Mouse (Mus musculus) lung, embryonic 14.5 days (tissue): Measurements from ENCODE around the gene Ak7. TPM values are rescaled to one million over a fixed set of nuclear protein-coding genes. Genes with fewer than 3 reads are reported as not detected.

Experiments
- ATAC-seq: fragments of 200-750 bp; cut with Nextera tagmentation; 2 replicates; pipeline ENCODE4 v1.8.0; 2017; ENCODE audit warnings: mild to moderate bottlenecking, moderate TSS enrichment, moderate library complexity; ENCODE audit not compliant: insufficient read depth
- DNase-seq: peaks from one replicate; pipeline ENCODE4 v3.0.0-alpha.2; 2015
- H3K27ac ChIP-seq: fragments of 300-500 bp; sonication (generic); 2 replicates; pipeline ENCODE4 v1.5.1; 2014; ENCODE audit warnings: low read depth, mild to moderate bottlenecking, moderate library complexity
- H3K27me3 ChIP-seq: fragments of 300-500 bp; sonication (generic); 2 replicates; pipeline ENCODE4 v1.6.1; 2014; ENCODE audit warnings: low read length, control low read depth; ENCODE audit not compliant: insufficient read depth
- H3K36me3 ChIP-seq: fragments of 300-500 bp; sonication (generic); 2 replicates; pipeline ENCODE4 v1.6.1; 2014; ENCODE audit warnings: control low read depth; ENCODE audit not compliant: insufficient read depth
- H3K4me1 ChIP-seq: fragments of 300-500 bp; sonication (generic); 2 replicates; pipeline ENCODE4 v1.6.1; 2014; ENCODE audit warnings: antibody characterized with exemption, control low read depth; ENCODE audit not compliant: insufficient read depth
- H3K4me2 ChIP-seq: fragments of 300-500 bp; sonication (generic); 2 replicates; pipeline ENCODE4 v1.6.1; 2014; ENCODE audit warnings: mild to moderate bottlenecking
- H3K4me3 ChIP-seq: fragments of 300-500 bp; sonication (generic); 2 replicates; pipeline ENCODE4 v1.5.1; 2014; ENCODE audit warnings: low read depth, low read length
- H3K9ac ChIP-seq: fragments of 300-500 bp; sonication (generic); 2 replicates; pipeline ENCODE4 v1.6.1; 2014
- H3K9me3 ChIP-seq: fragments of 300-500 bp; sonication (generic); 2 replicates; pipeline ENCODE4 v1.6.1; 2016; ENCODE audit warnings: low read depth, low read length, control low read depth
- CTCF ChIP-seq: IDR thresholded peaks from 2 replicates; pipeline ENCODE4 v1.5.1; 2016; ENCODE audit warnings: antibody characterized with exemption, low read depth
- WGBS: fragments of 180-500 bp; shearing (Covaris S2); extraction: QIAGEN DNeasy Blood & Tissue Kit; methylation state at CpG from one replicate; pipeline ENCODE4 v1.1.7; 2014; 5-methylcytosine and 5-hydroxymethylcytosine counted together
- polyA plus RNA-seq: library from polyadenylated mRNA; unstranded; fragments of >200 nt; fragmentation: Nextera tagmentation; extraction: Ambion mirVana; gene quantifications from 2 replicates; pipeline ENCODE4 v1.2.1, GENCODE M21; 2014

The Ak7 gene
- polyA plus RNA-seq, 1 experiment from 2014 or later = not detected

- no peak overlapping the region for H3K4me3 ChIP-seq
- H3K9me3 ChIP-seq = no peaks in the 10 kb centered on the region
- no peaks in the 10 kb centered on the region for H3K4me1 ChIP-seq
- H3K27me3 ChIP-seq = no peaks in the 10 kb centered on the region
- WGBS = 67% methylated on average over 11 of the region's 11 CpGs
- H3K27ac ChIP-seq = no peak overlapping the region
- DNase-seq = no peak
- no peak for TF ChIP-seq CTCF
- H3K9ac ChIP-seq = no peak overlapping the region
- no peak for ATAC-seq
- no peaks in the 10 kb centered on the region for H3K36me3 ChIP-seq
- no peak overlapping the region for H3K4me2 ChIP-seq
Observed at GRCm38 (mm10) chr12:105761171-105761570, 55.4 kb downstream of the Ak7 start.

- ATAC-seq = no peak
- Histone ChIP-seq H3K9me3 (no peaks in the 10 kb centered on the region), H3K4me1 (no peaks in the 10 kb centered on the region), H3K27ac (no peak overlapping the region), H3K27me3 (no peaks in the 10 kb centered on the region), H3K36me3 (no peaks in the 10 kb centered on the region), H3K4me3 (no peak overlapping the region), H3K9ac (no peak overlapping the region), H3K4me2 (no peak overlapping the region)
- 55% methylated on average over 3 of the region's 3 CpGs for WGBS
- no peak for TF ChIP-seq CTCF
- DNase-seq = no peak
Observed at GRCm38 (mm10) chr12:105761629-105762028, 55.9 kb downstream of the Ak7 start.

- Histone ChIP-seq H3K36me3 (no peaks in the 10 kb centered on the region), H3K4me2 (no peak overlapping the region), H3K9me3 (no peaks in the 10 kb centered on the region), H3K27ac (no peak overlapping the region), H3K4me1 (no peaks in the 10 kb centered on the region), H3K4me3 (no peak overlapping the region), H3K9ac (no peak overlapping the region), H3K27me3 (no peaks in the 10 kb centered on the region)
- peak; percentile 12 for DNase-seq
- WGBS = 52% methylated on average over 10 of the region's 10 CpGs
- ATAC-seq = no peak; the same call in 1 of the 2 replicates
- no peak for TF ChIP-seq CTCF
Observed at GRCm38 (mm10) chr12:105769700-105770099, 63.9 kb downstream of the Ak7 start.

GRCm38 (mm10) chr12:105774871-105775270 lies 69.1 kb downstream of the Ak7 start:
- Histone ChIP-seq H3K4me3 (no peak overlapping the region), H3K27me3 (no peaks in the 10 kb centered on the region), H3K4me1 (no peaks in the 10 kb centered on the region), H3K9me3 (no peaks in the 10 kb centered on the region), H3K36me3 (no peaks in the 10 kb centered on the region), H3K9ac (no peak overlapping the region), H3K27ac (no peak overlapping the region), H3K4me2 (no peak overlapping the region)
- 59% methylated on average over 7 of the region's 7 CpGs for WGBS
- peak; percentile 34 for DNase-seq
- no peak for ATAC-seq
- TF ChIP-seq CTCF = no peak

- ATAC-seq = no peak
- no peak for TF ChIP-seq CTCF
Observed at GRCm38 (mm10) chr12:105777651-105778050, 71.9 kb downstream of the Ak7 start.

GRCm38 (mm10) chr12:105784196-105784999 lies 78.6 kb downstream of the Ak7 start, which contains the start of gene Papola:
Gene Papola, plus strand, starts transcription at chr12:105784694.
- Histone ChIP-seq H3K9ac (peak within 1 kb of the TSS; percentile 93), H3K36me3 (peaks cover 5% of the 10 kb centered on the region; the same call in 1 of the 2 replicates), H3K4me3 (peak within 1 kb of the TSS; percentile 92), H3K9me3 (no peaks in the 10 kb centered on the region), H3K4me2 (peak within 1 kb of the TSS; percentile 84), H3K27me3 (no peaks in the 10 kb centered on the region), H3K4me1 (no peaks in the 10 kb centered on the region; the same call in 1 of the 2 replicates), H3K27ac (peak within 1 kb of the TSS; percentile 97)
- WGBS = under 1% methylated on average over 76 of the region's 85 CpGs
- TF ChIP-seq CTCF = no peak
- DNase-seq (peak; percentile 97), ATAC-seq (peak; percentile 95)

More at GRCm38 (mm10) chr12:105777651-105778050, 71.9 kb downstream of the Ak7 start:
- DNase-seq = no peak
- Histone ChIP-seq H3K4me1 (no peaks in the 10 kb centered on the region), H3K27me3 (no peaks in the 10 kb centered on the region), H3K4me3 (no peak overlapping the region), H3K9me3 (no peaks in the 10 kb centered on the region), H3K4me2 (no peak overlapping the region), H3K36me3 (no peaks in the 10 kb centered on the region), H3K27ac (no peak overlapping the region), H3K9ac (no peak overlapping the region)
- WGBS = 89% methylated on average over 4 of the region's 4 CpGs

GRCm38 (mm10) chr12:105785000-105785774 lies 79.4 kb downstream of the Ak7 start:
- Histone ChIP-seq H3K36me3 (peaks cover 5% of the 10 kb centered on the region; the same call in 1 of the 2 replicates), H3K27ac (peak overlapping the region; percentile 97), H3K9me3 (no peaks in the 10 kb centered on the region), H3K9ac (peak overlapping the region; percentile 93), H3K4me3 (peak overlapping the region; percentile 92), H3K4me2 (peak overlapping the region; percentile 84), H3K27me3 (no peaks in the 10 kb centered on the region), H3K4me1 (no peaks in the 10 kb centered on the region; the same call in 1 of the 2 replicates)
- ATAC-seq = peak; percentile 72
- peak; percentile 74 for DNase-seq
- under 1% methylated on average over 53 of the region's 53 CpGs for WGBS
- TF ChIP-seq CTCF = no peak
